Mouse (Mus musculus): ENCODE data around the gene Zfp933. TPM values are rescaled to one million over a fixed set of nuclear protein-coding genes. Genes with fewer than 3 reads are reported as not detected.
A peak's percentile ranks its signal among the peaks of the same experiment; 100 is the strongest.
"Not testable (repeated sequence)": the region's sequence is repeated elsewhere in the genome, so short reads cannot be mapped to it uniquely, and the experiment has no call there.

Gene Zfp933
- polyA plus RNA-seq, 1 experiment from 2014 or later, result 4.7 TPM

DNA sequence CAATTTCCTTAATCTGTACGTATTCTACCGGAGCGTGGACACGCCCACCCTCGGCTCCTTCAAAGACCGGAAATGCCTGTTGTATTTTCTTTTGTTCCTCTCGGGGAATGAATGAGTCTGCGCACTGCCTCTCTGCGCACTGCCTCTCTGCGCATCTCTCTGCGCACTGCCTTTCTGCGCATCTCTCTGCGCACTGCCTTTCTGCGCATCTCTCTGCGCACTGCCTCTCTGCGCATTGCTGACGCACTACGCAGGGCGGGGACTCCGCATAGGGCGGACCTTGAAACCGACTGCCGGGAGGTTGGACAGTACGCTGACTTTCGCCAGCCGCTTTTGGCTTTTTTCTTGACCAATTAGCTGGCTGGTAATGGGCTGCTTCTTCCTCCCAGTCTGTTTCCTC, 8.9 kb downstream of the Zfp933 start:
- H3K36me3 ChIP-seq, result peaks cover 37% of the 10 kb centered on the region
- not testable (repeated sequence) for H3K27ac ChIP-seq; H3K9me3 ChIP-seq; H3K4me1 ChIP-seq; DNase-seq (ENCODE audit: low spot score); H3K4me3 ChIP-seq; H3K27me3 ChIP-seq (ENCODE audit: insufficient read depth, poor library complexity, severe bottlenecking)
- 97% methylated on average over 16 of the region's 26 CpGs for WGBS

DNA sequence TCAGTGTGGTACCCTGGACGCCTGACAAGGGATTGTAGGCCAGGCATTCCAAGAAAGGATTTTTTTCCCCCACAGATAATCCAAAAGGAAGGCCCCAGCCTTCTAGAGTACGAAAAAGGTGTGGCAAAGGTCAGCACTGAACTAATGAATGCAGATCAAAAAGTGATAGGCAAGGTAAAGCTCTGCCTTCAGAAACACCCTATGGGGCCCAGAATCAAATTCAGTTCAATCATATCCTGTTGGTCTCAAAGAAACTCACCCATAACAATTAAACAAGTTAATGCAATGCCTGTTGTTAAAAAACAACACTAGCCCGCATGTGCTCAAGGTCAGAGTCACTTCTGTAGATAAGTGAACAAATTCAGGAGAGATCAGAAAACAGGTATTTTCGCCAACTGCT, 23.8 kb downstream of the Zfp933 start:
- Histone ChIP-seq H3K9me3 (peaks cover 24% of the 10 kb centered on the region), H3K27me3 (ENCODE audit: insufficient read depth, poor library complexity, severe bottlenecking) (no peaks in the 10 kb centered on the region)

DNA sequence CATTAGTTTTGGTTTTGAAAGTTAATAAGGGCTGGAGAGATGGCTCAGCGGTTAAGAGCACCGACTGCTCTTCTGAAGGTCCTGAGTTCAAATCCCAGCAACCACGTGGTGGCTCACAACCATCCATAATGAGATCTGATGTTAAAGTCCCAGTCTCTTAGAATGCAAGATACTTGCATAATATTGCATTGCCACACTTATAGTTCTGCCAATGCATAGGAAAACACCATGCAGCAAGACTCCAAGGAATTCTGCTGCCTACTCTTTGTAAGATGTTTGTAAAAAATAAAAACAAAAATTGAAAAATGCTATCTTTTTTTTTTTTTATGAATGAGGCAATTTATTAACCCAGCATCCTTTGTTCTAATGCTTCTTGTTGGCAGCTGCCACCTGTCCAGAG, 26.8 kb downstream of the Zfp933 start:
- 84% methylated on average over 3 of the region's 3 CpGs for whole genome bisulfite sequencing
- peaks cover 23% of the 10 kb centered on the region for H3K9me3 ChIP-seq
- H3K36me3 ChIP-seq, result peaks cover 35% of the 10 kb centered on the region
- not testable (repeated sequence) for H3K27ac ChIP-seq; H3K4me1 ChIP-seq; DNase-seq (ENCODE audit: low spot score); H3K4me3 ChIP-seq; H3K27me3 ChIP-seq (ENCODE audit: insufficient read depth, poor library complexity, severe bottlenecking)

More for the DNA sequence above, 23.8 kb downstream of the Zfp933 start:
- DNase-seq (ENCODE audit: low spot score), result no peak
- no peak overlapping the region for H3K4me3 ChIP-seq
- H3K36me3 ChIP-seq, result peaks cover 63% of the 10 kb centered on the region
- 88% methylated on average over 4 of the region's 4 CpGs for WGBS
- H3K27ac ChIP-seq, result no peak overlapping the region
- H3K4me1 ChIP-seq, result no peaks in the 10 kb centered on the region

DNA sequence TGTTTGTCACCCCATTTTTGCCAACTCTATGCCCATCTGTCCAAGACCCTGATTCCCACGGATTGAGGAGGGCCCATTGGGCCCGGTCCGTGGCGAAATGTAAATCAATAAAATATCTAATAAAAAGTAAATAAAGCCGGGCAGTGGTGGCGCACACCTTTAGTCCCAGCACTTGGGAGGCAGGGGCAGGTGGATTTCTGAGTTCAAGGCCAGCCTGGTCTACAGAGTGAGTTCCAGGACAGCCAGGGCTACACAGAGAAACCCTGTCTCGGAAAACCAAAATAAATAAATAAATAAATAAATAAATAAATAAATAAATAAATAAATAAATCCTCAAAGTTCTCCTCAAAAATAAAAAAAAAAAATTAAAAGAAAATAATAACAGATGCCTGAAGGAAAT, 28.5 kb downstream of the Zfp933 start:
- not testable (repeated sequence) for H3K27ac ChIP-seq; DNase-seq (ENCODE audit: low spot score); H3K4me1 ChIP-seq; H3K27me3 ChIP-seq (ENCODE audit: insufficient read depth, poor library complexity, severe bottlenecking); H3K4me3 ChIP-seq
- whole genome bisulfite sequencing, result 75% methylated on average over 7 of the region's 7 CpGs
- H3K9me3 ChIP-seq, result peaks cover 12% of the 10 kb centered on the region
- peaks cover 19% of the 10 kb centered on the region; the same call in 1 of the 2 replicates for H3K36me3 ChIP-seq

DNA sequence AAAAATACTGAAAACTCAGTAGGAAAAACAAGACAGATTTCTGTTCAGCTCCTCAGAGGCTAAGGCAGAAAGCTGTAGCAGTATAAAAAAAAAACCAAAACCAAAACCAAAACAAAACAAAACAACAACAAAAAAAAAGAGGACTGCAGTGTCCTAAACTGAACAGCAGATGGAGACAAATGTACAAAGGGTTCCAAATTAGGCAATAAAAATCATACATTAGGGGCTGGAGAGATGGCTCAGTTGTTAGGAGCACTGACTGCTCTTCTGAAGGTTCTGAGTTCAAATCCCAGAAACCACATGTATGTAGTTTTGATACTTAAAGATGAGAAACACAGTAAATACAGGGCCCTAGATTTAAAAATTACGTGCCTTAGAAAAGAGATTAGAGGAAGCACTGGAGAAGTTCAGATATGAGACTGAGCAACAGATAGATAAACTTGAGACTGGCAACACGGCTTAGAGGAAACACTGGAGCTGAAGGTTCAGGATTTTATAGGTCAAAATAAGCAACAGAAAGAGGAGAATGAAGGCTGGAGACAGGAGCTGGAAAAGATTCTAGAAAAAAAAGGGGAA, 33.5 kb downstream of the Zfp933 start:
- no peaks in the 10 kb centered on the region for H3K27me3 ChIP-seq (ENCODE audit: insufficient read depth, poor library complexity, severe bottlenecking)
- H3K9me3 ChIP-seq, result peaks cover 3% of the 10 kb centered on the region; the same call in 1 of the 2 replicates
- no peak overlapping the region for H3K27ac ChIP-seq
- 0 out of 2 replicates have a peak, but pooled peaks cover 2% of the 10 kb centered on the region for H3K36me3 ChIP-seq
- no peak for DNase-seq (ENCODE audit: low spot score)
- H3K4me3 ChIP-seq, result no peak overlapping the region
- 76% methylated on average over 2 of the region's 2 CpGs for WGBS
- no peaks in the 10 kb centered on the region for H3K4me1 ChIP-seq

DNA sequence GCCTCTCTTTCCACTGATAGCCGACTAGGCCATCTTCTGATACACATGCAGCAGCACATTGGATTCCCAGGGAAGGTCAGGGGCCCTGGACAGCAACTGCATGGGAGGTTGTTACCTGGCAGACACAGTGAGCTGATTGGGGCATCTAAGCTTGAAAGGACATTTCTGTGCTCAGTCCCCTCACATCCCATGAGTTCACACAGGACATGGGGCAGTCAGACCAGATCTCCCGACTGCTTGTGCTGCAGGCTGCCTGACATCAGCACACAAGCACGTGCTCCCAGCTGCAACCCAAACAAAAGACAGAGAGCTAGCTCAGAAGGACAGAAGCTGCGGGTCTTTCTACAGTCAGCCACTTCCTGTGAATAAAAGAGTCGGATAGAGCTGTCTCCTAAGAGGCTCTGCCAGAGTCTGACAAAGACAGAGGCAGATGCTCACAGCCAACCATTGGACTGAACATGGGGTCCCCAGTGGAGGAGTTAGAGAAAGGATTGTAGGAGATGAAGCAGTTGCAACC, 34.9 kb downstream of the Zfp933 start:
- H3K36me3 ChIP-seq, result 0 out of 2 replicates have a peak, but pooled peaks cover 2% of the 10 kb centered on the region

DNA sequence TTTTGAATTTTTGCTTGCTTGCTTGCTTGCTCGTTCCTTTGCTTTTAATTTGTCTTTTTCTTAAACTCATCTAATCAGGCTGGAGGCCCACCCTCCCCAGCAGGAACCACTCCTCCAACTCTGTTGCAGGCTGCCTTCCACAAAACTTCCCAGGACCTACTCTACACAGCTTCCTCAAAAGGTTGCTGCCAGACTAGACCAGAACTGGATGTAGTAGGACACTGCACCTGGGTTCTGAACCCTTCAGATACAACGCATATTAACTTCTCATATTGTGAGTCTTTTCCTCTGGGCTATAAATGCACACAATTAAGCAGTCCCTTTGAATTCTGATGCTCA, 38.2 kb downstream of the Zfp933 start:
- WGBS, result 41% methylated on average over 2 of the region's 2 CpGs
- not testable (repeated sequence) for H3K27ac ChIP-seq

More for the DNA sequence above, 34.9 kb downstream of the Zfp933 start:
- H3K9me3 ChIP-seq, result peaks cover 3% of the 10 kb centered on the region; the same call in 1 of the 2 replicates
- no peak overlapping the region for H3K27ac ChIP-seq
- H3K4me3 ChIP-seq, result no peak overlapping the region
- peaks cover 5% of the 10 kb centered on the region; the same call in 1 of the 2 replicates for H3K4me1 ChIP-seq
- no peak for DNase-seq (ENCODE audit: low spot score)
- WGBS, result 48% methylated on average over 5 of the region's 5 CpGs
- H3K27me3 ChIP-seq (ENCODE audit: insufficient read depth, poor library complexity, severe bottlenecking), result no peaks in the 10 kb centered on the region

DNA sequence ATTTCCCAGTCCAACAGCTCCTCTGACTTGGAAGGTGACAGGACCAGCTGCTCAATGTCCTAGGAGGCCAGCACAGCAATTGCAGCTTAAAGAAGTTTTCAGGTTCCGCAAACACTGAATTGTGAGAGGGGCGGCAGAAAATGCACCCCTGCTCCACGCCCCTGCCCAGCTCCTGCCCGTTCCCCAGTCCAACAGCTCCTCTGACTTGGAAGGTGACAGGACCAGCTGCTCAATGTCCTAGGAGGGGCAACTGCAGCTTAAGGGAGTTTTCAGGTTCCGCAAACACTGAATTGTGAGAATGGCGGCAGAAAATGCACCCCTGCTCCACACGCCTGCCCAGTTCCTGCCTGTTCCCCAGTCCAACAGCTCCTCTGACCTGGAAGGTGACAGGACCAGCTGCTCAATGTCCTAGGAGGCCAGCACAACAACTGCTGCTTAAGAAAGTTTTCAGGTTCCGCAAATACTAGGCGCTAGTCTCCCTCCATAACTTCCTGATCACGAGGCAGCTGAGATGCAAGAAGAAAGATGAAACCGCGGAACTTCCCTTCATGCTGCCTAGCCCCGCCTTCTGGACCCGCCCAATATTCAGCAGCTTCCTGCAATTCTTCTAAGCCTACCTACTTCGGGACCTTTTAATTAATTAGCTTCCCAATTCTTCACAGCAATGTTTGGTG, 38.7 kb downstream of the Zfp933 start, which contains the start of gene Zfp984:
Zfp984 (minus strand) TSS at position 497 of the 674 bp plus-strand sequence.
- H3K4me1 ChIP-seq; H3K9me3 ChIP-seq; H3K27me3 ChIP-seq (ENCODE audit: insufficient read depth, poor library complexity, severe bottlenecking): not testable (repeated sequence)
- peak within 1 kb of the TSS; percentile 66 for H3K4me3 ChIP-seq
- 11% methylated on average over 15 of the region's 15 CpGs for WGBS
- DNase-seq (ENCODE audit: low spot score), result peak; percentile 87
- H3K36me3 ChIP-seq, result peaks cover 11% of the 10 kb centered on the region
- peak within 1 kb of the TSS; percentile 85 for H3K27ac ChIP-seq

More for the DNA sequence above, 38.2 kb downstream of the Zfp933 start:
- not testable (repeated sequence) for H3K4me1 ChIP-seq; H3K27me3 ChIP-seq (ENCODE audit: insufficient read depth, poor library complexity, severe bottlenecking); H3K9me3 ChIP-seq; H3K36me3 ChIP-seq
- peak; percentile 76 for DNase-seq (ENCODE audit: low spot score)
- H3K4me3 ChIP-seq, result peak overlapping the region; percentile 66

DNA sequence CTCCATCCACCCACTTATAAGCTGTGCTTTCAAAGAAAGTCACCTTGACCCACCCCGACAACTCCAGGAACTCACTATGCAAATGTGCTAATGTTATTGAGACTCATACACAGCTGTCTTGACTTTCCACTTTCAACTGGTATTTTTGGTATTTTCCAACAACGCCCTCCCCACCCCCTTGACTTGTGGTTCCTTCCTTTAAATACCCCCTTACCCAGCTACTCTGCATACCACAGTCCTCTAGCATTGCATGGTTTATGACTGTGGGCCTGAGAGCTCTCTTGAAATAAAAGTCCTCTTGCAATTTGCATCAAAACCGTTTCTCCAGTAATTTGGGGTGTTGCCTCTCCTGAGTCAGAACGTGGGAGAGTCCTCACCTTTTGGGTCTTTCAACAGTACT, 39.7 kb downstream of the Zfp933 start:
- H3K4me1 ChIP-seq; DNase-seq (ENCODE audit: low spot score); H3K27me3 ChIP-seq (ENCODE audit: insufficient read depth, poor library complexity, severe bottlenecking); H3K9me3 ChIP-seq; H3K27ac ChIP-seq: not testable (repeated sequence)
- Histone ChIP-seq H3K36me3 (peaks cover 20% of the 10 kb centered on the region), H3K4me3 (peak overlapping the region; percentile 66)
- 70% methylated on average over 4 of the region's 4 CpGs for WGBS

DNA sequence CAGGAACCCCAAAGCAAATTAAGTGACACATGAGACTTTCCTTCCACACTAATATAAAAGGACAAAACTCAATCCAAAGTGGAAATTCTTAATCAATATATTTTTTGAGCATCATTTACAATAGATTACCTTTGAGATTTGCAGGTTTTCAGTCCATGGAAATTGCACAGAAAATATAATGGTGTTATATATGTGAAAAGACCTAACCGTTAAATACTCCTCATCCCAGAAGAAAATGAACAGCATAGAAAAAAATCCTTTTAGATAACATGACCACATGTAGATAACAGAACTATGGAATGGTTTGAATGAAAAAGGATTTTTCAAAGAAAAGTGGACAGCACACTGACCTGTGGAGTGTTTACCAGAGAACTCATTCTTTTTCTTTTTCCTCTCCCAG, 52.9 kb downstream of the Zfp933 start:
- H3K27me3 ChIP-seq (ENCODE audit: insufficient read depth, poor library complexity, severe bottlenecking); H3K4me3 ChIP-seq; DNase-seq (ENCODE audit: low spot score); H3K4me1 ChIP-seq; H3K27ac ChIP-seq; H3K9me3 ChIP-seq: not testable (repeated sequence)
- WGBS, result 85% methylated on average over 1 of the region's 1 CpGs
- H3K36me3 ChIP-seq, result peaks cover 27% of the 10 kb centered on the region; the same call in 1 of the 2 replicates

DNA sequence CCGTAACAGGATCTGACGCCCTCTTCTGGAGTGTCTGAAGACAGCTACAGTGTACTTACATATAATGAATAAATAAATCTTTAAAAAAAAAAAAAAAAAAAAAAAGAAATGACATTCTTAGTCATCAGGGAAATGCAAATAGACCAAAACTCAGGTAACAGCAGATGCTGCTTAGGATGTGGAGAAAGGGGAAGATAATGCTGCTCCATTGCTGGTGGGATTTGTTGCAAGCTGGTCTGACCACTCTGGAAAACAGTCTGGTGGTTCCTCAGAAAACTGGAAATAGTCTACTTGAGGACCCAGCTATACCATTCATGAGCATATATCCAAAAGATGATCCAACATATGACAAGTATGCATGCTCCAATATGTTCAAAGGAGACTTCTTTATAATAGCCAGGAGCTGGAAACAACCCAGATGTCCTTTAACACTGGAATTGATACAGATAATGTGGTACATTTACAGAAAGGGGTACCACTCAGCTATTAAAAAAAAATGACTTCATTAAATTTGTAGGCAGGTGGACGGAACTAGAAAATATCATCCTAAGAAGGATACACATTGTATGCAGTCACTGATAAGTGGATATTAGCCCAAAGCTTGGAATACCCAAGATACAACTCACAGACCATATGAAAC, 54.0 kb downstream of the Zfp933 start:
- H3K9me3 ChIP-seq; H3K4me3 ChIP-seq; H3K27me3 ChIP-seq (ENCODE audit: insufficient read depth, poor library complexity, severe bottlenecking); DNase-seq (ENCODE audit: low spot score); H3K27ac ChIP-seq; H3K4me1 ChIP-seq: not testable (repeated sequence)
- WGBS, result 91% methylated on average over 3 of the region's 3 CpGs
- H3K36me3 ChIP-seq, result peaks cover 27% of the 10 kb centered on the region; the same call in 1 of the 2 replicates

DNA sequence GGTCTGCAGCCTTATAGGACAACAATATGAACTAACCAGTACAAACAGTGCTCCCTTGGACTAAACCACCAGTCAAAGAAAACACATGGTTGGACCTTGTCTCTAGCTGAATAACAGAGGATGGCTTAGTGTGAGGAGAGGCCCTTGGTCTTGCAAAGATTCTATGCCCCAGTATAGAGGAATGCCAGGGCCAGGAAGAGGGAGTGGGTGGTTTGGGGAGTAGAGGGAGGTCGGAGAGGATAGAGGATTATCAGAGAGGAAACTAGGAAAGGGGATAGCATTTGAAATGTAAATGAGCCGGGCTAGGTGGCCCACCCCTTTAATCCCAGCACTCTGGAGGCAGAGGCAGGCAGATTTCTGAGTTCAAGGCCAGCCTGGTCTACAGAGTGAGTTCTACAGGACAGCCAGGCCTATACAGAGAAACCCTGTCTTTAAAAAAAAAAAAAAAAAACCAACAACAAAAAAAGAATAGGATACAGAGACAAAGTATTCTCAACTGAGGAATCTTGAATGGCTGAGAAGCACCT, 54.7 kb downstream of the Zfp933 start:
- WGBS, result 59% methylated on average over 2 of the region's 2 CpGs
- H3K9me3 ChIP-seq; H3K4me1 ChIP-seq; H3K4me3 ChIP-seq; H3K27me3 ChIP-seq (ENCODE audit: insufficient read depth, poor library complexity, severe bottlenecking); H3K27ac ChIP-seq; DNase-seq (ENCODE audit: low spot score): not testable (repeated sequence)
- peaks cover 27% of the 10 kb centered on the region; the same call in 1 of the 2 replicates for H3K36me3 ChIP-seq

DNA sequence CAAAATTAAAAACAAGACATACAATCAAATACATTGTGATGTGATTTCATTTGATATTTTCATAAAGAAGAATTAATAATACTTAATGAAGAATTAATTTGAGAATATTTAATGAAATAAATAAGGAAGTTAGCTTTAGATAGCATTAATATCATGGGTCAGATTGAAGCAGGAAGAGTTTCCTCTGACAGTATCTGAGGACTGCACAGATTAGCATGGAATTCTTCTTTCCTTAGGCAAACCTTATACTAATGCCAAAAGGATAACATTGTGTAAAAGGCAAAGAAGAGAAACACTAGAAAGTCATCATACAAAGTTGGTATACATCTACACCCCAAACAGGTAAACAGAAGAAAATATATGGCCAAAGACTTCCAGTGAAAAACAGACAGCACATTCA, 56.4 kb downstream of the Zfp933 start:
- DNase-seq (ENCODE audit: low spot score); H3K27ac ChIP-seq; H3K4me1 ChIP-seq; H3K4me3 ChIP-seq; H3K9me3 ChIP-seq; H3K27me3 ChIP-seq (ENCODE audit: insufficient read depth, poor library complexity, severe bottlenecking): not testable (repeated sequence)
- peaks cover 34% of the 10 kb centered on the region for H3K36me3 ChIP-seq

Data from heart, embryonic 10.5 days (tissue).